ENCODE assay signal across 8 mouse cellular contexts in genomic region chr7:3694076-3694948, GRCm38 (mm10). TPM values are rescaled to one million over a fixed set of nuclear protein-coding genes. Genes with fewer than 3 reads are reported as not detected.
DNase-seq lines count a peak whose midpoint lies in the region; ATAC-seq and TF ChIP-seq lines count a peak whose summit lies in the region.

No protein-coding gene starts in this region.

- ATAC-seq in embryonic facial prominence, embryonic 14.5 days (ENCODE audit: low read depth), result peak; percentile 58
- ATAC-seq in heart, embryonic 13.5 days (ENCODE audit: extremely low read depth, insufficient number of reproducible peaks, low FRiP score, low TSS enrichment), result peak; percentile 40
- peak; percentile 69 for ATAC-seq in kidney, embryonic 16.5 days (ENCODE audit: low FRiP score, low TSS enrichment)
- ATAC-seq in liver, postnatal 0 days, result peak; percentile 49
- peak; percentile 38 for ATAC-seq in neural tube, embryonic 12.5 days (ENCODE audit: low FRiP score, low read depth)

- no peaks in the 10 kb centered on the region for H3K27me3 ChIP-seq in embryonic facial prominence, embryonic 14.5 days (replicated peaks; ENCODE audit: control insufficient read depth, insufficient read depth, low read length)
- no peaks in the 10 kb centered on the region for H3K27me3 ChIP-seq in heart, embryonic 13.5 days (replicated peaks)
- H3K27me3 ChIP-seq in kidney, embryonic 16.5 days (ENCODE audit: insufficient read depth, low read length), result no peaks in the 10 kb centered on the region
- no peaks in the 10 kb centered on the region for H3K27me3 ChIP-seq in liver, postnatal 0 days (ENCODE audit: insufficient read depth, low read length)
- no peaks in the 10 kb centered on the region for H3K27me3 ChIP-seq in neural tube, embryonic 12.5 days (replicated peaks)

- DNase-seq in CD8-positive naive resting alpha-beta T cell, adult 2 months (ENCODE audit: low read depth in 2 of 2, low spot score in 2 of 2), result peak; percentile 40 to 57
- DNase-seq in embryonic facial prominence, embryonic 14.5 days (ENCODE audit: low spot score), result peak; percentile 97
- DNase-seq in liver, postnatal 0 days, result peak; percentile 78
- peak; percentile 63 for DNase-seq in telencephalon, adult 2 months (ENCODE audit: low read depth, low spot score)

- no peaks in the 10 kb centered on the region for H3K9me3 ChIP-seq in embryonic facial prominence, embryonic 14.5 days (ENCODE audit: control insufficient read depth, low read length)
- no peaks in the 10 kb centered on the region for H3K9me3 ChIP-seq in heart, embryonic 13.5 days
- no peaks in the 10 kb centered on the region for H3K9me3 ChIP-seq in kidney, embryonic 16.5 days (ENCODE audit: low read length)
- no peaks in the 10 kb centered on the region for H3K9me3 ChIP-seq in liver, postnatal 0 days (ENCODE audit: low read length)
- no peaks in the 10 kb centered on the region for H3K9me3 ChIP-seq in neural tube, embryonic 12.5 days

- peak overlapping the region; percentile 87 for H3K9ac ChIP-seq in embryonic facial prominence, embryonic 14.5 days (ENCODE audit: low read depth, low read length)
- peak overlapping the region; percentile 88 for H3K9ac ChIP-seq in heart, embryonic 13.5 days
- H3K9ac ChIP-seq in kidney, embryonic 16.5 days (replicated peaks; ENCODE audit: low read length), result peak overlapping the region; percentile 89
- H3K9ac ChIP-seq in liver, postnatal 0 days (replicated peaks), result peak overlapping the region; percentile 79
- H3K9ac ChIP-seq in neural tube, embryonic 12.5 days, result peak overlapping the region; percentile 84

- peak overlapping the region; percentile 88 for H3K4me2 ChIP-seq in embryonic facial prominence, embryonic 14.5 days (ENCODE audit: low read depth, low read length)
- H3K4me2 ChIP-seq in heart, embryonic 13.5 days, result peak overlapping the region; percentile 96
- peak overlapping the region; percentile 81 for H3K4me2 ChIP-seq in kidney, embryonic 16.5 days (replicated peaks; ENCODE audit: low read depth, low read length)
- H3K4me2 ChIP-seq in liver, postnatal 0 days (ENCODE audit: low read depth, low read length), result peak overlapping the region; percentile 93
- peak overlapping the region; percentile 88 for H3K4me2 ChIP-seq in neural tube, embryonic 12.5 days (replicated peaks)

- no peak for TF ChIP-seq EP300 in liver, postnatal 0 days (IDR thresholded peaks at IDR 0.05; ENCODE audit: low read depth)

- peaks cover 37% of the 10 kb centered on the region for H3K36me3 ChIP-seq in embryonic facial prominence, embryonic 14.5 days (ENCODE audit: control insufficient read depth, insufficient read depth, low read length)
- peaks cover 55% of the 10 kb centered on the region for H3K36me3 ChIP-seq in heart, embryonic 13.5 days
- H3K36me3 ChIP-seq in kidney, embryonic 16.5 days (ENCODE audit: insufficient read depth, low read length), result peaks cover 30% of the 10 kb centered on the region
- peaks cover 10% of the 10 kb centered on the region for H3K36me3 ChIP-seq in liver, postnatal 0 days (replicated peaks; ENCODE audit: insufficient read depth, low read length)
- peaks cover 28% of the 10 kb centered on the region for H3K36me3 ChIP-seq in neural tube, embryonic 12.5 days

- H3K4me1 ChIP-seq in bone marrow, adult 2 months (ENCODE audit: control insufficient read depth, insufficient read depth, low read length), result no peaks in the 10 kb centered on the region
- H3K4me1 ChIP-seq in embryonic facial prominence, embryonic 14.5 days (ENCODE audit: control insufficient read depth, insufficient read depth, low read length), result peaks cover 8% of the 10 kb centered on the region
- peaks cover 25% of the 10 kb centered on the region for H3K4me1 ChIP-seq in heart, embryonic 13.5 days
- H3K4me1 ChIP-seq in kidney, embryonic 16.5 days (ENCODE audit: insufficient read depth, low read length), result peaks cover 23% of the 10 kb centered on the region
- peaks cover 19% of the 10 kb centered on the region for H3K4me1 ChIP-seq in liver, postnatal 0 days (ENCODE audit: insufficient read depth)
- peaks cover 27% of the 10 kb centered on the region for H3K4me1 ChIP-seq in neural tube, embryonic 12.5 days

- WGBS in bone marrow, adult 2 months, result 3% methylated on average over 55 of the region's 55 CpGs
- under 1% methylated on average over 20 of the region's 55 CpGs for WGBS in embryonic facial prominence, embryonic 14.5 days
- under 1% methylated on average over 54 of the region's 55 CpGs for WGBS in heart, embryonic 13.5 days
- WGBS in kidney, embryonic 16.5 days, result under 1% methylated on average over 36 of the region's 55 CpGs
- WGBS in liver, postnatal 0 days (ENCODE audit: insufficient replicate concordance), result 2% methylated on average over 40 of the region's 55 CpGs
- WGBS in neural tube, embryonic 12.5 days, result 0% methylated on average over 55 of the region's 55 CpGs

- H3K27ac ChIP-seq in bone marrow, adult 2 months (ENCODE audit: control insufficient read depth, insufficient read depth, low read depth, low read length, poor library complexity), result peak overlapping the region; percentile 85
- peak overlapping the region; percentile 97 for H3K27ac ChIP-seq in embryonic facial prominence, embryonic 14.5 days (replicated peaks; ENCODE audit: low read depth, low read length)
- H3K27ac ChIP-seq in heart, embryonic 13.5 days (replicated peaks), result peak overlapping the region; percentile 99
- H3K27ac ChIP-seq in kidney, embryonic 16.5 days (ENCODE audit: low read length), result peak overlapping the region; percentile 99
- peak overlapping the region; percentile 88 for H3K27ac ChIP-seq in liver, postnatal 0 days (ENCODE audit: low read depth)
- peak overlapping the region; percentile 67 for H3K27ac ChIP-seq in neural tube, embryonic 12.5 days

- peak overlapping the region; percentile 75 for H3K4me3 ChIP-seq in bone marrow, adult 2 months (replicated peaks; ENCODE audit: control insufficient read depth, low read depth, low read length)
- peak overlapping the region; percentile 74 for H3K4me3 ChIP-seq in embryonic facial prominence, embryonic 14.5 days (ENCODE audit: low read depth, low read length)
- peak overlapping the region; percentile 79 for H3K4me3 ChIP-seq in heart, embryonic 13.5 days
- H3K4me3 ChIP-seq in kidney, embryonic 16.5 days (ENCODE audit: low read length), result peak overlapping the region; percentile 71
- H3K4me3 ChIP-seq in liver, postnatal 0 days (ENCODE audit: low read depth, low read length), result peak overlapping the region; percentile 73
- H3K4me3 ChIP-seq in neural tube, embryonic 12.5 days, result peak overlapping the region; percentile 62

- peak; percentile 20; the same call in 1 of the 2 replicates for TF ChIP-seq POLR2A in bone marrow, adult 2 months (IDR thresholded peaks at IDR 0.05; ENCODE audit: borderline replicate concordance, control insufficient read depth, low read depth, low read length)

- no peak for TF ChIP-seq CTCF in bone marrow, adult 2 months (IDR thresholded peaks at IDR 0.05; ENCODE audit: control insufficient read depth, insufficient read depth, low read length)
- no peak for TF ChIP-seq CTCF in liver, postnatal 0 days (IDR thresholded peaks at IDR 0.05; ENCODE audit: low read depth)

RNA-seq across cellular contexts. Expression of gene Mboat7, which starts 1.0 kb away (rescaled TPM):
- polyA plus RNA-seq in bone marrow, adult 2 months (2011; ENCODE audit: insufficient read depth, insufficient read length, low replicate concordance, missing spikeins), result 19.5 and 43.5 TPM in 2 replicates
- 44.5 and 45.6 TPM in 2 replicates for polyA plus RNA-seq in embryonic facial prominence, embryonic 14.5 days (2014; fragmentation: Nextera tagmentation; extraction: Ambion mirVana)
- 35.5 and 40.7 TPM in 2 replicates for polyA plus RNA-seq in heart, embryonic 13.5 days (2015; fragmentation: Nextera tagmentation; extraction: Ambion mirVana)
- 70.5 and 73.9 TPM in 2 replicates for polyA plus RNA-seq in kidney, embryonic 16.5 days (2015; fragmentation: Nextera tagmentation; extraction: Ambion mirVana)
- polyA plus RNA-seq in liver, postnatal 0 days (2015; fragmentation: Nextera tagmentation; extraction: Ambion mirVana), result 14.8 and 16.1 TPM in 2 replicates
- 44.3 and 47.5 TPM in 2 replicates for polyA plus RNA-seq in neural tube, embryonic 12.5 days (2016; fragmentation: Nextera tagmentation; extraction: Ambion mirVana)

RNA-seq across cellular contexts. Expression of gene Tsen34, which starts 1.6 kb away (rescaled TPM):
- polyA plus RNA-seq in bone marrow, adult 2 months (2011; ENCODE audit: insufficient read depth, insufficient read length, low replicate concordance, missing spikeins), result 23.8 and 25.8 TPM in 2 replicates
- 244 and 268 TPM in 2 replicates for polyA plus RNA-seq in embryonic facial prominence, embryonic 14.5 days (2014; fragmentation: Nextera tagmentation; extraction: Ambion mirVana)
- 194 and 226 TPM in 2 replicates for polyA plus RNA-seq in heart, embryonic 13.5 days (2015; fragmentation: Nextera tagmentation; extraction: Ambion mirVana)
- 286 and 341 TPM in 2 replicates for polyA plus RNA-seq in kidney, embryonic 16.5 days (2015; fragmentation: Nextera tagmentation; extraction: Ambion mirVana)
- polyA plus RNA-seq in liver, postnatal 0 days (2015; fragmentation: Nextera tagmentation; extraction: Ambion mirVana), result 46.1 and 50.9 TPM in 2 replicates
- polyA plus RNA-seq in neural tube, embryonic 12.5 days (2016; fragmentation: Nextera tagmentation; extraction: Ambion mirVana), result 225 and 226 TPM in 2 replicates

RNA-seq across cellular contexts. Expression of gene Rps9, which starts 9.5 kb away (rescaled TPM):
- polyA plus RNA-seq in bone marrow, adult 2 months (2011; ENCODE audit: insufficient read depth, insufficient read length, low replicate concordance, missing spikeins), result 3,380 and 3,507 TPM in 2 replicates
- 1,544 and 1,554 TPM in 2 replicates for polyA plus RNA-seq in embryonic facial prominence, embryonic 14.5 days (2014; fragmentation: Nextera tagmentation; extraction: Ambion mirVana)
- 844 and 931 TPM in 2 replicates for polyA plus RNA-seq in heart, embryonic 13.5 days (2015; fragmentation: Nextera tagmentation; extraction: Ambion mirVana)
- 1,357 and 1,383 TPM in 2 replicates for polyA plus RNA-seq in kidney, embryonic 16.5 days (2015; fragmentation: Nextera tagmentation; extraction: Ambion mirVana)
- 859 and 872 TPM in 2 replicates for polyA plus RNA-seq in liver, postnatal 0 days (2015; fragmentation: Nextera tagmentation; extraction: Ambion mirVana)
- polyA plus RNA-seq in neural tube, embryonic 12.5 days (2016; fragmentation: Nextera tagmentation; extraction: Ambion mirVana), result 989 and 1,067 TPM in 2 replicates

RNA-seq across cellular contexts. Expression of gene Tmc4, which starts 17.0 kb away (rescaled TPM):
- 16.0 and 39.8 TPM in 2 replicates for polyA plus RNA-seq in bone marrow, adult 2 months (2011; ENCODE audit: insufficient read depth, insufficient read length, low replicate concordance, missing spikeins)
- 6.1 and 7.6 TPM in 2 replicates for polyA plus RNA-seq in embryonic facial prominence, embryonic 14.5 days (2014; fragmentation: Nextera tagmentation; extraction: Ambion mirVana)
- polyA plus RNA-seq in heart, embryonic 13.5 days (2015; fragmentation: Nextera tagmentation; extraction: Ambion mirVana), result 4.0 and 4.6 TPM in 2 replicates
- 25.3 and 29.1 TPM in 2 replicates for polyA plus RNA-seq in kidney, embryonic 16.5 days (2015; fragmentation: Nextera tagmentation; extraction: Ambion mirVana)
- polyA plus RNA-seq in liver, postnatal 0 days (2015; fragmentation: Nextera tagmentation; extraction: Ambion mirVana), result 4.7 and 5.0 TPM in 2 replicates
- 3.2 and 4.0 TPM in 2 replicates for polyA plus RNA-seq in neural tube, embryonic 12.5 days (2016; fragmentation: Nextera tagmentation; extraction: Ambion mirVana)

RNA-seq across cellular contexts. Expression of gene Pirb, which starts 25.9 kb away (rescaled TPM):
- 41.4 and 143 TPM in 2 replicates for polyA plus RNA-seq in bone marrow, adult 2 months (2011; ENCODE audit: insufficient read depth, insufficient read length, low replicate concordance, missing spikeins)
- 0.92 and 0.97 TPM in 2 replicates for polyA plus RNA-seq in embryonic facial prominence, embryonic 14.5 days (2014; fragmentation: Nextera tagmentation; extraction: Ambion mirVana)
- 0.27 and 0.32 TPM in 2 replicates for polyA plus RNA-seq in heart, embryonic 13.5 days (2015; fragmentation: Nextera tagmentation; extraction: Ambion mirVana)
- 0.85 and 0.98 TPM in 2 replicates for polyA plus RNA-seq in kidney, embryonic 16.5 days (2015; fragmentation: Nextera tagmentation; extraction: Ambion mirVana)
- 5.6 and 7.0 TPM in 2 replicates for polyA plus RNA-seq in liver, postnatal 0 days (2015; fragmentation: Nextera tagmentation; extraction: Ambion mirVana)
- polyA plus RNA-seq in neural tube, embryonic 12.5 days (2016; fragmentation: Nextera tagmentation; extraction: Ambion mirVana), result 0.18 and 0.20 TPM in 2 replicates

Comparison
In these comparisons a context has a peak if more than half of its experiments do, and no peak if none do; other contexts are left out.
1. Peak in every context shown above with its lines: DNase-seq, ATAC-seq, H3K4me3 ChIP-seq and H3K27ac ChIP-seq.